ENCODE assay signal across 8 mouse cellular contexts in the genomic region with DNA sequence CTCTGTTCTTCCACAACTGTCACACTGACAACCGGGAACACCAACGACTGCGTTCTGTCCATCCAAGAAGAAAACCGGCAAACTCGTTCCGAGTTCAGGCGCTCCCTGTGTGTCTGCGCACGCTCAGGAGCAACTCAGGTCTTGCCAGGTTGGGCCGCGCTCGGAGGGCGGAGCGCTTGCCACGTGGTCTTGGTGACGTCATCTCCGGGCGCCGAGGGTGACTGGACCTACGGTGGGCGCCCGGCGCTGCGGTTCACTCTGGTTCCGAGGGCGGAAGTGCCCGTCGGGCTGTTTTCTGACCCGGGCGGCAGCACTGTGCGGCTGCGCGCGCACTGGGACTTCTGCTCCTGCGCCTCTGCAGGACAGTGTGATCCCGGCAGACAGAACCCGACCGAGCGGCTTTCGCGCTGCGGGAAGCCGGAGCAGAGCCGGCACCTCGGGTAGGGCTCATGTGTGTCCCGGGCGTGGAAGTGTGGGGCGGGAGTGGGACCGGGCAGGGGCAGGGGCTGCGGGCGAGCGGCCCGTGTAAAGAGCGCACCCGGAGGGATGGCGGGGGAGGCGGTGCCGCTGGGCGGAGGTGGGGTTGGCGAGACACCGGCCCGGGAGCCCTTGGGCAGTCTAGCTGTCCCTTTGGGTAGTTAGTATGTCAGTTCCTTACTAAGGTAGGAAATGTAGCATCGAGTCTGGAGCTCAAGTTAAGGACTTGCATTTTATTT. TPM values are rescaled to one million over a fixed set of nuclear protein-coding genes. Genes with fewer than 3 reads are reported as not detected.
DNase-seq lines count a peak whose midpoint lies in the region; ATAC-seq lines count a peak whose summit lies in the region.

A gene (plus strand): TSS at position 214 of the 716 bp plus-strand sequence.

- ATAC-seq in hindbrain, embryonic 14.5 days (ENCODE audit: low FRiP score) = peak; percentile 98

- H3K36me3 ChIP-seq in hindbrain, embryonic 14.5 days (replicated peaks; ENCODE audit: control insufficient read depth, insufficient read depth) = 0 out of 2 replicates have a peak, but pooled peaks cover 5% of the 10 kb centered on the region

- peaks cover 20% of the 10 kb centered on the region for H3K4me1 ChIP-seq in hindbrain, embryonic 14.5 days (replicated peaks; ENCODE audit: control insufficient read depth, insufficient read depth, low read length)

- no peaks in the 10 kb centered on the region for H3K27me3 ChIP-seq in hindbrain, embryonic 14.5 days (ENCODE audit: control insufficient read depth, insufficient read depth, low read length)

- peak within 1 kb of the TSS; percentile 93 for H3K4me2 ChIP-seq in hindbrain, embryonic 14.5 days (replicated peaks)

- no peaks in the 10 kb centered on the region for H3K9me3 ChIP-seq in hindbrain, embryonic 14.5 days (ENCODE audit: control insufficient read depth, low read length)

- peak; percentile 97 for DNase-seq in R1 (ENCODE audit: low read depth, low spot score)
- DNase-seq in cerebellum, postnatal 25 days = peak; percentile 98 to 99
- peak; percentile 97 to 99 for DNase-seq in frontal cortex, postnatal 25 days (ENCODE audit: low spot score in 2 of 2)
- DNase-seq in hindbrain, embryonic 14.5 days (ENCODE audit: low spot score) = peak; percentile 99
- DNase-seq in layer of hippocampus, postnatal 36 days = peak; percentile 98
- DNase-seq in lung, postnatal 36 days = peak; percentile 99
- peak; percentile 99 for DNase-seq in retina, postnatal 1 day
- peak; percentile 98 to 99 for DNase-seq in urinary bladder, adult 18-20 months (ENCODE audit: low spot score in 2 of 2)

- peak within 1 kb of the TSS; percentile 88 for H3K9ac ChIP-seq in hindbrain, embryonic 14.5 days

- H3K4me3 ChIP-seq in hindbrain, embryonic 14.5 days (replicated peaks; ENCODE audit: low read length) = peak within 1 kb of the TSS; percentile 87

- peak within 1 kb of the TSS; percentile 92 for H3K27ac ChIP-seq in hindbrain, embryonic 14.5 days

- WGBS in hindbrain, embryonic 14.5 days = under 1% methylated on average over 63 of the region's 63 CpGs

RNA-seq across cellular contexts. Expression of the gene that starts here (rescaled TPM):
- polyA plus RNA-seq in hindbrain, embryonic 14.5 days (2014; fragmentation: Nextera tagmentation; extraction: Ambion mirVana) = 41.6 and 48.9 TPM in 2 replicates
- total RNA-seq in layer of hippocampus, postnatal 36 days (2021) = 10 to 100 TPM; 23.4 to 23.9 TPM

Comparison
In these comparisons a context has a peak if more than half of its experiments do, and no peak if none do; other contexts are left out.
1. Peak in every context shown above with its lines: DNase-seq, ATAC-seq, H3K4me3 ChIP-seq and H3K27ac ChIP-seq.